Mouse (Mus musculus): ENCODE data around the gene Gnat1. TPM values are rescaled to one million over a fixed set of nuclear protein-coding genes. Genes with fewer than 3 reads are reported as not detected.

The Gnat1 gene
- polyA plus RNA-seq, 1 experiment from 2014 or later, result 2.0 TPM

GRCm38 (mm10) chr9:107703337-107704122 lies 24.0 kb upstream of the Gnat1 start:
- ATAC-seq (ENCODE audit: low FRiP score, low TSS enrichment) (no peak), DNase-seq (no peak)
- Histone ChIP-seq H3K9ac (replicated peaks; ENCODE audit: low read length) (no peak overlapping the region), H3K4me3 (replicated peaks; ENCODE audit: low read depth, low read length) (no peak overlapping the region), H3K9me3 (ENCODE audit: control insufficient read depth, low read length) (no peaks in the 10 kb centered on the region), H3K27ac (replicated peaks; ENCODE audit: low read depth, low read length) (no peak overlapping the region), H3K4me2 (ENCODE audit: low read length) (no peak overlapping the region), H3K36me3 (ENCODE audit: control insufficient read depth, insufficient read depth, low read length) (peaks cover 43% of the 10 kb centered on the region), H3K27me3 (ENCODE audit: control insufficient read depth, insufficient read depth, low read length) (no peaks in the 10 kb centered on the region), H3K4me1 (ENCODE audit: control insufficient read depth, insufficient read depth, low read length) (peaks cover 41% of the 10 kb centered on the region)
- 70% methylated on average over 14 of the region's 14 CpGs for WGBS

DNA sequence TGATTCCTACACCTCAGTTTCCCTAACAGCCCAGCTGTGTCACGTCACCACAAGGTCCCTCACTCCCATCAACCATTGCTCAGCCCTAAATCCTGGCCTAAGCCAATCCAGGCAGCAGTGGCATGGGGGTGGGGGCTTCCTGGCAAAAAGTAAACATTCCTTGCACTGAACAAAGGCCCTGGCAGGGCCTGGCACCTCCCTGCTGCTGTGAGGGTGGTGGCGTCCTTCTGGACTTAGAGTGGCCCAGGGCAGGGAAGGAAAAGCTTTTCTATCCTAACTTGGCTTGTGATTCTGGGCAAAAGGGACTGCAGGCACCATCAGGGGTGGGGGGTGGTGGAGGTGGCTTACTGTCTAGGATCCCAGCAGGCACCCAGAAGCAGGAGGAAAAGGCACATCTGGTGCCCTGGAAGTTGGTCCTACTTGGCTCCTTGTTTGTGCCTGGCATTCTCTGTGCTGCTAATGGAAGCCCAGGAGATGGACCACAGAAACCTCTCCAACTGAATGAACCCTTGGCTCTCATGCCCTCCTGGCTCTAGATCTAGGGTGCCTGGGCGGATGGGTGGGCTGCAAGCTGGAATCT lies 23.2 kb upstream of the Gnat1 start:
- DNase-seq (no peak), ATAC-seq (ENCODE audit: low FRiP score, low TSS enrichment) (no peak)
- Histone ChIP-seq H3K27ac (replicated peaks; ENCODE audit: low read depth, low read length) (no peak overlapping the region), H3K9me3 (ENCODE audit: control insufficient read depth, low read length) (no peaks in the 10 kb centered on the region), H3K4me1 (ENCODE audit: control insufficient read depth, insufficient read depth, low read length) (peaks cover 50% of the 10 kb centered on the region), H3K4me3 (replicated peaks; ENCODE audit: low read depth, low read length) (no peak overlapping the region), H3K4me2 (ENCODE audit: low read length) (no peak overlapping the region), H3K27me3 (ENCODE audit: control insufficient read depth, insufficient read depth, low read length) (no peaks in the 10 kb centered on the region), H3K9ac (replicated peaks; ENCODE audit: low read length) (no peak overlapping the region), H3K36me3 (ENCODE audit: control insufficient read depth, insufficient read depth, low read length) (peaks cover 43% of the 10 kb centered on the region)
- WGBS, result 73% methylated on average over 3 of the region's 3 CpGs

- peak; percentile 76 for DNase-seq
These were observed 22.1 kb upstream of the Gnat1 start for GRCm38 (mm10) chr9:107701594-107701993.

DNA sequence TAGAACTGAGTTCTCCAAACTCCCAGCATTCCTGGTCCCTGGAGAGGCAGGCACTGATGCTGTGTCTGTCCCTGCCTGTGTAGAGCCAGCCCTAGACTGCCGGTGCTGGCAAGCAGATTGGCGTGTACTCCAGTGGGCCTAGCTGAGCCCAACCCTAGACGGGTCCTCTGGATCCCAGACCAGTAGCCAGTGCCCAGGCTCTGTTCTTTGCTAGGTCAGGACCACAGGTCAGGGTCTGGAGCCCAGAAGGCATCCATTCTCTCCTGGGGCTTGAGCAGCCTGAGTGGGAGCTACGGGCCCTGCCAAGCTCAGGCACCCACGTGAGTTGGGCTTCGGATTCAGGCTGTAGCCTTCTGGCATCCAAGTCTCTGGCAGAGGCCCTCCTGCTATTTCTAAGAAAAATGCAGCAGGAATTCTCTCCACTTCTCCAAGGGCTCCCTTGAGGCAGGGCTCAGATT lies 20.6 kb upstream of the Gnat1 start:
- DNase-seq, result no peak
- peaks cover 59% of the 10 kb centered on the region for H3K4me1 ChIP-seq (ENCODE audit: control insufficient read depth, insufficient read depth, low read length)
- no peaks in the 10 kb centered on the region for H3K27me3 ChIP-seq (ENCODE audit: control insufficient read depth, insufficient read depth, low read length)
- H3K9me3 ChIP-seq (ENCODE audit: control insufficient read depth, low read length), result no peaks in the 10 kb centered on the region
- H3K4me2 ChIP-seq (ENCODE audit: low read length), result peak overlapping the region; percentile 19
- H3K27ac ChIP-seq (replicated peaks; ENCODE audit: low read depth, low read length), result 0 out of 2 replicates have a peak overlapping the region, but pooled peaks have one; percentile 32
- peaks cover 43% of the 10 kb centered on the region for H3K36me3 ChIP-seq (ENCODE audit: control insufficient read depth, insufficient read depth, low read length)
- H3K4me3 ChIP-seq (replicated peaks; ENCODE audit: low read depth, low read length), result no peak overlapping the region
- no peak for ATAC-seq (ENCODE audit: low FRiP score, low TSS enrichment)
- peak overlapping the region; percentile 27 for H3K9ac ChIP-seq (replicated peaks; ENCODE audit: low read length)
- 15% methylated on average over 6 of the region's 6 CpGs for WGBS

More at GRCm38 (mm10) chr9:107701594-107701993, 22.1 kb upstream of the Gnat1 start:
- H3K27ac ChIP-seq (replicated peaks; ENCODE audit: low read depth, low read length), result no peak overlapping the region
- H3K9ac ChIP-seq (replicated peaks; ENCODE audit: low read length), result no peak overlapping the region
- no peak for ATAC-seq (ENCODE audit: low FRiP score, low TSS enrichment)
- H3K9me3 ChIP-seq (ENCODE audit: control insufficient read depth, low read length), result no peaks in the 10 kb centered on the region
- 60% methylated on average over 12 of the region's 12 CpGs for WGBS
- H3K4me3 ChIP-seq (replicated peaks; ENCODE audit: low read depth, low read length), result no peak overlapping the region
- H3K36me3 ChIP-seq (ENCODE audit: control insufficient read depth, insufficient read depth, low read length), result peaks cover 43% of the 10 kb centered on the region
- no peak overlapping the region for H3K4me2 ChIP-seq (ENCODE audit: low read length)
- H3K4me1 ChIP-seq (ENCODE audit: control insufficient read depth, insufficient read depth, low read length), result peaks cover 53% of the 10 kb centered on the region
- no peaks in the 10 kb centered on the region for H3K27me3 ChIP-seq (ENCODE audit: control insufficient read depth, insufficient read depth, low read length)

DNA sequence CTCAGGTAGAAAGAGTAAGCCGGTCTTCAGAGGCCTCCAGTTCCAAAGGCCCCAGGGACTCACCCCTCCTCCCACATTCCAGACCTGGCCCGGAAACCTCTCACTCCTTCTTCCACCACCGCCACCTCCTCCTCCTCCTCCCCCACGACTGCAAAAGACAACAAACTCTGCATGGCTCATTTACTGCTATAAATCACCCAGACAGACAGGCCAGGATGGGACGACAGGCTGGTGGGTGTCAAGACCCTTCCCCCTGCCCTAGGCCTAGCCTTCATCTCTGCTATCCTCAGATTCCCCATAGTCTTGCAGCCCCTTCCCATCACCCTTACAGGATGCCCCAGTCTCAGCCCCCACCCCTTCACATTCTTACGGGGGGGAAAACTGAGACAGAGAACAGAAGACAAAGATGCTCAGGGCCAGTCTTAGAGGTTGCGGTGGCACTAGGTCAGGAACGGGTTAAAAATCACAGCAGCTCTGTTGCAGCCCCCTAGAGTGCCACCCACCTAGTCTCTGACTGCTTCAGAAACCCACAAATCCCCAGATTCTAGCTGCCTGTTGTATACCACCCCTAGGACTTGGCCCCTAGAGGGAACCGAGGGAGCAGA lies 20.0 kb upstream of the Gnat1 start:
- no peak for DNase-seq

GRCm38 (mm10) chr9:107698611-107699190 lies 19.2 kb upstream of the Gnat1 start:
- H3K4me3 ChIP-seq (replicated peaks; ENCODE audit: low read depth, low read length), result no peak overlapping the region
- no peak for DNase-seq
- H3K27ac ChIP-seq (replicated peaks; ENCODE audit: low read depth, low read length), result peak overlapping the region; percentile 55
- H3K27me3 ChIP-seq (ENCODE audit: control insufficient read depth, insufficient read depth, low read length), result no peaks in the 10 kb centered on the region
- WGBS, result 13% methylated on average over 14 of the region's 14 CpGs
- H3K4me2 ChIP-seq (ENCODE audit: low read length), result peak overlapping the region; percentile 35
- no peaks in the 10 kb centered on the region for H3K9me3 ChIP-seq (ENCODE audit: control insufficient read depth, low read length)
- H3K4me1 ChIP-seq (ENCODE audit: control insufficient read depth, insufficient read depth, low read length), result peaks cover 60% of the 10 kb centered on the region
- no peak for ATAC-seq (ENCODE audit: low FRiP score, low TSS enrichment)
- peaks cover 31% of the 10 kb centered on the region for H3K36me3 ChIP-seq (ENCODE audit: control insufficient read depth, insufficient read depth, low read length)
- peak overlapping the region; percentile 34; the same call in 1 of the 2 replicates for H3K9ac ChIP-seq (replicated peaks; ENCODE audit: low read length)

More for the DNA sequence above, 20.0 kb upstream of the Gnat1 start:
- WGBS, result 8% methylated on average over 9 of the region's 9 CpGs
- H3K27ac ChIP-seq (replicated peaks; ENCODE audit: low read depth, low read length), result no peak overlapping the region
- peak overlapping the region; percentile 35 for H3K4me2 ChIP-seq (ENCODE audit: low read length)
- H3K4me1 ChIP-seq (ENCODE audit: control insufficient read depth, insufficient read depth, low read length), result peaks cover 59% of the 10 kb centered on the region
- H3K36me3 ChIP-seq (ENCODE audit: control insufficient read depth, insufficient read depth, low read length), result peaks cover 38% of the 10 kb centered on the region
- H3K27me3 ChIP-seq (ENCODE audit: control insufficient read depth, insufficient read depth, low read length), result no peaks in the 10 kb centered on the region
- H3K9me3 ChIP-seq (ENCODE audit: control insufficient read depth, low read length), result no peaks in the 10 kb centered on the region
- ATAC-seq (ENCODE audit: low FRiP score, low TSS enrichment), result no peak
- H3K4me3 ChIP-seq (replicated peaks; ENCODE audit: low read depth, low read length), result no peak overlapping the region
- peak overlapping the region; percentile 12 for H3K9ac ChIP-seq (replicated peaks; ENCODE audit: low read length)

DNA sequence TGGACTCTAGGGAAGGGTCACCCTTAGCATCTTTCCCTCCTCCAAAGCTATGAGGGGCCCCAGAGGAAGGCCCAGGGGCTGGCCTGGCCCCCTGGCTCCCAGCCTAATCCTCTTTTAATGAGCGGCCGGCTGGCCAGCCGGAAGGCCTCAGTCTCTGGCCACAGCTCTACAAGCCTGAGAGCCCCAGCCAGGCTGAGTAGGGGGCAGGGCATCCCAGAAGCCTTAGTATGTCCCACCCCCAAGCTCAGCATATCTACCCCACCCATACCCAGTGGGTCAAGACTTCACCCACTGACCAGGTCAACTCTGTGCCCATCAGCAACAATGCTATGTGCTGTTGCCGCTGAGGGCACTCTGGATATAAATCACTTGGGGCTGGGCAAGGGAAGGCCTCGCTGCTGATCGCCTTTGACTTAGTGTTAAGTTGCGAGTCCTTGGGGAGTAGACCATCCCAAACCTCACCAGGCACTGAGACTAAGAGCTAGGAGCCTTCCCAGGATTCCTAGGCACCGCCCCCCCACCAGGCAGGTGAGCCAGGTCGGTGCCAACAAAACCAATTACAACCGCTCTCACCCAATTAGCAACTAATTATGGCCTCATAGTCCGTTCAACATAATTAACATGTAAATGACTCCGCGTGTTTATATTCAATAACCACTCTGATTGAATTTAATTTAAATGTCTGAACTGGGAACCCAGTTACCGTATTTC lies 18.5 kb upstream of the Gnat1 start:
- WGBS, result 7% methylated on average over 14 of the region's 14 CpGs
- H3K4me3 ChIP-seq (replicated peaks; ENCODE audit: low read depth, low read length), result no peak overlapping the region
- H3K9ac ChIP-seq (replicated peaks; ENCODE audit: low read length), result peak overlapping the region; percentile 44; the same call in 1 of the 2 replicates
- peaks cover 24% of the 10 kb centered on the region for H3K36me3 ChIP-seq (ENCODE audit: control insufficient read depth, insufficient read depth, low read length)
- H3K27me3 ChIP-seq (ENCODE audit: control insufficient read depth, insufficient read depth, low read length), result no peaks in the 10 kb centered on the region
- ATAC-seq (ENCODE audit: low FRiP score, low TSS enrichment) (no peak), DNase-seq (peak; percentile 47)
- peak overlapping the region; percentile 55; the same call in 1 of the 2 replicates for H3K27ac ChIP-seq (replicated peaks; ENCODE audit: low read depth, low read length)
- H3K4me2 ChIP-seq (ENCODE audit: low read length), result peak overlapping the region; percentile 35
- H3K4me1 ChIP-seq (ENCODE audit: control insufficient read depth, insufficient read depth, low read length), result peaks cover 66% of the 10 kb centered on the region
- no peaks in the 10 kb centered on the region for H3K9me3 ChIP-seq (ENCODE audit: control insufficient read depth, low read length)

Data from midbrain, embryonic 14.5 days (tissue).